Mouse (Mus musculus) testis, adult 2 months (tissue): ENCODE data around the gene Thsd7b.

ENCODE experiments used
- CTCF ChIP-seq: fragments of 200-500 bp; IDR thresholded peaks from 2 replicates; pipeline ENCODE4 v1.5.1; 2012; ENCODE audit warnings: low read depth, mild to moderate bottlenecking, inconsistent platforms, low read length, moderate library complexity; ENCODE audit not compliant: control insufficient read depth, insufficient read depth, insufficient replicate concordance
- POLR2A ChIP-seq: fragments of 200-500 bp; IDR thresholded peaks from 2 replicates; pipeline ENCODE4 v1.6.1; 2012; ENCODE audit warnings: low read depth, mild to moderate bottlenecking, inconsistent platforms, low read length, moderate library complexity; ENCODE audit not compliant: control insufficient read depth

- TF ChIP-seq CTCF (no peak), POLR2A (no peak)
Measured at GRCm38 (mm10) chr1:129538970-129539369, 265.9 kb downstream of the Thsd7b start.
